Mouse (Mus musculus): ENCODE data around the gene Sez6. TPM values are rescaled to one million over a fixed set of nuclear protein-coding genes. Genes with fewer than 3 reads are reported as not detected.

Gene Sez6
- polyA plus RNA-seq, 1 experiment from 2014 or later, result 146 TPM

Other genes starting within 250 kb of the Sez6 start
- gene Nufip2, start 244.6 kb upstream of the Sez6 start, polyA plus RNA-seq (2015; fragmentation: Nextera tagmentation; extraction: Ambion mirVana), result 2.9 and 3.2 TPM in 2 replicates
- gene Cryba1, start 205.5 kb upstream of the Sez6 start, polyA plus RNA-seq (2015; fragmentation: Nextera tagmentation; extraction: Ambion mirVana), result 0.24 and 0.47 TPM in 2 replicates
- 46.8 and 55.4 TPM in 2 replicates for gene Myo18a, start 167.6 kb upstream of the Sez6 start, polyA plus RNA-seq (2015; fragmentation: Nextera tagmentation; extraction: Ambion mirVana)
- 2.0 and 2.5 TPM in 2 replicates for gene Gm10277, start 143.1 kb upstream of the Sez6 start, polyA plus RNA-seq (2015; fragmentation: Nextera tagmentation; extraction: Ambion mirVana)
- gene Pipox, start 36.7 kb upstream of the Sez6 start, polyA plus RNA-seq (2015; fragmentation: Nextera tagmentation; extraction: Ambion mirVana), result 6.0 and 7.5 TPM in 2 replicates
- 11.8 and 17.8 TPM in 2 replicates for gene Phf12, start 52.0 kb downstream of the Sez6 start, polyA plus RNA-seq (2015; fragmentation: Nextera tagmentation; extraction: Ambion mirVana)
- gene Dhrs13, start 101.5 kb downstream of the Sez6 start, polyA plus RNA-seq (2015; fragmentation: Nextera tagmentation; extraction: Ambion mirVana), result 50.5 and 53.3 TPM in 2 replicates
- gene Flot2, start 107.1 kb downstream of the Sez6 start, polyA plus RNA-seq (2015; fragmentation: Nextera tagmentation; extraction: Ambion mirVana), result 71.7 and 83.4 TPM in 2 replicates
- 32.8 and 33.3 TPM in 2 replicates for gene Eral1, start 149.6 kb downstream of the Sez6 start, polyA plus RNA-seq (2015; fragmentation: Nextera tagmentation; extraction: Ambion mirVana)
- 27.7 and 28.7 TPM in 2 replicates for gene Fam222b, start 163.9 kb downstream of the Sez6 start, polyA plus RNA-seq (2015; fragmentation: Nextera tagmentation; extraction: Ambion mirVana)
- 83.8 and 93.2 TPM in 2 replicates for gene Traf4, start 234.8 kb downstream of the Sez6 start, polyA plus RNA-seq (2015; fragmentation: Nextera tagmentation; extraction: Ambion mirVana)
- 4.8 and 6.6 TPM in 2 replicates for gene Nek8, start 245.9 kb downstream of the Sez6 start, polyA plus RNA-seq (2015; fragmentation: Nextera tagmentation; extraction: Ambion mirVana)
- 7.4 and 10.1 TPM in 2 replicates for gene Tlcd1, start 245.9 kb downstream of the Sez6 start, polyA plus RNA-seq (2015; fragmentation: Nextera tagmentation; extraction: Ambion mirVana)